Mouse (Mus musculus) layer of hippocampus, postnatal 36 days (tissue): ENCODE data around the gene Csnk1g2. TPM values are rescaled to one million over a fixed set of nuclear protein-coding genes. Genes with fewer than 3 reads are reported as not detected.
A peak's percentile ranks its signal among the peaks of the same experiment; 100 is the strongest.

Source experiments
- DNase-seq, 2 experiments: peaks; one replicate each; pipeline ENCODE4 v3.0.0; 2022
- total RNA-seq, 2 experiments: library from RNA; stranded (reverse); gene quantifications; 2 replicates each; pipeline ENCODE4 v1.2.3; 2021

The Csnk1g2 gene
- total RNA-seq, 2 experiments from 2014 or later = 216 to 241 TPM

DNA sequence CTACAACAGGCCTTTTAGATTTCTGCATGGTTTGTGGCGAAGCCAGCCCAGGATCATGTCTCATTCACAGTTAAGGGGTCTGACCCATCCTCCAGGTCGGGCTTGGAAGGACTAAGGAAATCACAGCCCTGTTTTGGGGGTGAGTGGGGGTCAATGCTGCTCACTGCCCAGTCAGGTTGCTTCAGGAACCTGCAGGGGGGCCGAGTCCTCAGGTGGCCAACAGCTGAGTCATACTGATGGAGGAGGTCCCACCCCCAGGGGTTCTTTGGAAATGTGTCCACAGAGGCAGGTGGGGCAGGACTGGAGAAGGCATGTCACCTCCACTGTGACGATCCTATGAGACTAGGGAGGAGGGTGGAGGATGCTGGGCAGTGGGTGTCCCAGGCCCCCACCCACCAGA, 42.8 kb downstream of the Csnk1g2 start:
- DNase-seq = no peak

DNA sequence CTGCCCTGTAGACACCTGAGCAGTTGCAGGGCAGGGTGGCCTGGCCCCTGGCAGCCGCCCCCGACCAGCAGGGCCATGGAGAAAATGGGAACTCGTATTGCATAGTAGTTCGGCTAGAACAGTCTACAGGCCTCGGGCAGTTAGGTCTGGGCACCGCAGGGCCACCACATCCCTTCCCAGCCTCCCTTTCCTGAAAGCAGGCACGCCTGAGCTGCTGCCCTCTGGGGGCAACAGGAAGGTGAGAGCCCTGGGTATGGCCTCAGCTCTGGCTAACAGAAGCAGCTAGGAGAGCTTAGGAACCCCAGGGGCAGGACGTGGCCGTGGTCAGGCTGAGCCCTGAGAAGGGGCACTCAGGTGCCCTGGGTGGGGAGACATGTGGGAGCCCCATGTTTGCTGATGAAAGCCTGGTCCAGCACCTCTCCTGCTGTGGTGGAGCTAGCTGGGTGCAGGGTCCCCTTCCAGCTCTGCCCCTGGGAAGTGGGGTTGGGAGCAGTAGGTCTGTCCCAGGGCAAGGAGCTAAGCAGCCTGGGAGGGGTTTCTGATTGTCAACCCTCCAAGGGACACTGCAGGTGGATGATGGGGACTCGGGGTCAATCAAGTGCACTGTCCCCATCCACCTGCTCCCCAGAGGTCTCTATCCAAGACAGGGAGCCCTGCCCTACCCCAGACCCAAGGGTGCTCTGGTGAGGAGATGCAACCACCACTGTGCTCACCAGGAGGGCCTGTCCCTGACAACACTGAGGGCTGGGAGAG, 43.5 kb downstream of the Csnk1g2 start:
- DNase-seq = no peak

DNA sequence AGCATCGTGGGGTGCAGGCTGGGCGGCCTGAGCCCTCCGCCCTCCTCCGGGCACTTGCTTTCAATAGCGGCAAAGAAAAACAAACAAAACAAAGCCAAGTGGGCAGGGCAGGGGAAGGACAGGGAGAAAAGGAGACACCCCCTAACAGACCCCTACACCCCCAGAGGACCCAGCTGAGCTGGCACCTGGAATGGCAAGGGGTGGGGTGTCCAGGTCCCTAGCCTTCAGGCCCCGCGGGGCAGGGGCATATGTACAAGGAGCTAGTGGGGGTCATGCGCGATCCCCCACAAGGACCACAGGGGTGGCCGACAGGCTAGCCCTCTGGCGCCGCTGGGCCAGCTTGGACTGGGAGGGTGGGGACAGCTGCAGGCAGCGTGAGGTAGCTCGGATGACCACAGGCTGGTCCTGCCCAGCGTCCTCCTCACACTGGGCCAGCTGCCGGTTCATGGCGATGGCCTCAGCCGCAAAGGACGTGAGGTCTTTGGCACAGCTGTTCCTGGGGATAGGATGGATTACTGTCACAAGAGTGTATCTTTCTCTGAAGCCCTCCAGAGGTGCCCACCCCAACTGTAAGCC, 44.3 kb downstream of the Csnk1g2 start:
- no peak for DNase-seq

DNA sequence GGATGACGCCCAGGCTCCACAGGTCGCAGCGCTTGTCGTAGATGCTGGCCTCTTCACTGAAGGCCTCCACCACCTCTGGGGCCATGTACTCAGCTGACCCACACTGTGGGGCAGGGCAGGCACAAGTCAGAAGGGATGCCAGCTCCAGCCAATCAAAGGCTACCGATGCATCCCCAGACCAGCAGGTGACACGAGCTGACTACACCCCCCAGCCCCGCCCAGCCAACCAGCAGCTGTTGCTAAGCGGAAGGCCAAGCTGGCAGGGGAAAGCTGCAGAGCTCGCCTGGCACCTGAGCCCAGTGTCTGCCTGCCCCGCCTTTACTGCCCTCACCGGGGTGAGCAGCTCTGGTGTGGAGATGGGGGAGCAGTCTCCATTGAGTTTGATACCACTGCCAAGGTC, 46.0 kb downstream of the Csnk1g2 start:
- no peak for DNase-seq

DNA sequence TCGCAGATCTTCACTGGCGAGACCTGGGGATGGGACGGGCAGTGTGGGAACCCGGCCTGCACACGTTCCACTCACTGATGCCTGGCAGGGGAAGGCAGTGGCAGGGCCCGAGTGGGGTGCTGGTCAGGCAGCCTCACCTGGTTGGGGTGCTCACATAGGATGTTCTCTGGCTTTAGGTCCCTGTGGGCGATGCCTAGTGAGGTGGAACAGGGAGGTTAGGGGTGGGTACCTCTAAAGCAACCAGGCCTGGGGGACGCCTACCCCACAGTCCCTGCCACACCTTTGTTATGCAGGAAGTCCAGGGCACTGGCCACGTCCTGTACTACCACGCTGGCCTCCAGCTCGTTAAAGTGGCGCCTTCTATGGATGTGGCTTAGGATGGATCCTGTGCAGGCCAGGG, 46.4 kb downstream of the Csnk1g2 start:
- no peak for DNase-seq

DNA sequence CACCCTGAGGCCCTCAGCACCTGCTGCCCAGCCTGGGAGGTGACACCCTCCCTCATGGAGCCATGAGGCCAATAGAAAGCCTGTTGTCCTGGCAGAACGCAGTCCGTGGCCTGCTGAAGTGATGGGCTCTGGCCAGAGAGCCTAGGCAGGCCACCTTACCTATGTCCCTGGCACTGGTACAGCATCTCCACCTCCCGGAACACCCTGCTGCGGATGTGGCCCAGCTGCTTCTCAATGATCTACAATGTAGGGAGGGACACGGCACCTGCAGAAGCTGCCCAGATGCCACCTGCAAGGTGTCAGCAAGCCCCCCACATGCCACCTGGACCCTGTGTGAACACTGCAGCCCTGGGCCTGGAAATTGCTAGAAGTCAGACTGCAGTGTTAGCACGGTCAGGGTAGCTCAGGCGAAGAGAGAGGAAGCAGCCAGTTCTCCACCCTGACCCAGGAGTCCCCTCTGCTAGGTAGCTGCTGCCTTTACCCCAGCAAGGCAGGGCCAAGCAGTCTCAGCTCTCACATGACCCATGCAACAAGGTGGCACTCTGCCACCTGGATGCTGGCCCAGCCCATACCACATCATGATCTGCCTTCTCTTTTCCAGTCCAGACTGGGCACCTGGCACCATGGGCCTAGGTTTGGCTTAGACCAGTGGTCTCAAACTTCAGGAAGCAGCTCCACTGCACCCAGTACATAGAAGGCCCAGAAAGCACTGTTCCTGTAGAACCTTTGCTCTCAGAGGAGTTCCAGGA, 47.3 kb downstream of the Csnk1g2 start:
- no peak for DNase-seq

DNA sequence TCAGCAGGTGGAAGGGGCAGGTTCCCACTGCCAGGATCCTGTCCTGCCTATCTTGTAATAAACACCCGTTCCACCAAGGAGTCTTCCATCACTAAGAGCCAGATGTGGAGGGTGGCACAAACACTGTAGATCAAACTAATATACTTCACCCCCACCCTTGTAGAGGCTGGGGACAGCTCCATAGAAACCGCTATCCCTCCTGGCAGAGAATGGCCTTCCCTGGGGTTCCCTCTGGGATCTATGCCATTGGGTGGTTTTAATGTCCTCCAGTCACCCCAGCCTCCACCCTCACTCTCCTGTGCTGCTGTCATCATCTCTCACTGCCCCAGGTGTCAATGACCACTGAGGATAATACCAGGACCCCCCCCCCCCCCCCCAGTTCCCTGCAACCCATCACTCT, 47.9 kb downstream of the Csnk1g2 start:
- DNase-seq = no peak

DNA sequence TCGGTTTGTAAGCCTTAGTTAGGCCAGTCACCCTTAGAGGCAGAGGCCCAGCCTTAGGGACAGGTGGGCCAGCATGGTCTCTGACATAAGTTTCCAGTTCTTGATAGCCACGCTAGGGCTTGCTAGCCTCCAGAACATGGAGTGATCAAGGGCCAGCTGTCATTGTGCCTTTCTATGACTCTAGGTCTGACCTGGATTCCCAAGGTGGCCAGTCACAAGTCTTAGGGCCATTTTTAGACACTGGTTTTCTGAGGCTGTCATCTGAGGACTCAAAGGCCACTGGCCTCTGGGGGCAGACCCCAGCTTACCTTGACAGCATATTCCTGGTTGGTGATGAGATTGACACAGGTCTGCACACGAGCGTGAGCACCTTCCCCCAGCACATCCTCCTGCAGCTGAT, 48.6 kb downstream of the Csnk1g2 start:
- no peak for DNase-seq

DNA sequence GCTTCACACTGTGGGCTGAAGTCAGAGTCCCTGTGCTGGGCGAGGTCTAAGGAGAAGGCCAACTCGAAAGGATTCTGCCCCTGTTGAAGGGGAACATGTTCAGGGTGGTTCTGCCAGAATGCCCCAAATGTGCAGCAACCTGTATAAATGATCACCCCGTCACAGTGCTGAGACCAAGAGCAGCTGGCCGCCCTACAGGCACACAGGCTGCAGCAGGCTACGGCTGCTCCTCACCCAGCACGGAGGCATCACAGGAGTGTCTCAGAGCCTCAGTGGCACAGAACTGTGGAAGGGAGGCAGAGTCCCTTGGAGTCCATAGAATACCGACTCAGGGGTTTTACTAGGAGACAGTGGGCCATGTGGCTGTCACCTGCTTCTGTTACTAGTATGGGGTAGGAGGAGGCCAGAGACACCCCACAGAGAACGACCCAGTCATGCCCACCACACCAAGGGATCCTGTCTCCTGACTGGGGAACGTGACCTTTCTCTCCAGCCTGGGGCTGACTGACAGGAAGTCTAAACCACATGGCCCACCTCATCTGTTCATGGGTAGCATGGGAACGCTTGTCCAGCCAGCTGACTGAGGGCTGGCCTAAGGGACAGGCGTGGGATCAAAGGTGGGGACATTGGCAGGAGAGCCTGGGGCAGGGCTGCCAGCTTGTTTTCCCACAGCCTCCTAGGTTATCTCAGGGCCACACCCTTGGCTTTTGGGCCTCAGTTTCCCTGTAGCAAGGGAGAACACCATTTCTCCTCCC, 49.5 kb downstream of the Csnk1g2 start:
- DNase-seq = no peak

DNA sequence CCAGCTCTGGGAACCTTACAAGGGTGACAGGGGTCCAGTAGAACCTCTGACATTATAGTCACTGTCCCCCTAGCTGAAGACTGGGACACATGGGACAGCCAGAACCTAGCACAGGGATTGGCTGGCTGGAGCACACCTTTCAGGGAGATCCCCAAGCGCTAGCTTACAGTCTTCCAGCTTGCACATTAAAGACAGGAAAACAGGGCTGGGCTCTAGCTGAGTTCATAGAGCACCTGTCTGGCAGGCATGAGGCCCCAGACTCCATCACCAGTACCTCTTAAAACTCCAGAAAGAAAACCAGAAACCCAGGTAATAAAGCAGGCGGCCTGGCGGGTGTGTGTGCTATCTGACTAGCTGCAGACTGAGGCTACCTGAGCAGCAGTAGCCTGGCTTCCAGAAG, 51.1 kb downstream of the Csnk1g2 start:
- no peak for DNase-seq

DNA sequence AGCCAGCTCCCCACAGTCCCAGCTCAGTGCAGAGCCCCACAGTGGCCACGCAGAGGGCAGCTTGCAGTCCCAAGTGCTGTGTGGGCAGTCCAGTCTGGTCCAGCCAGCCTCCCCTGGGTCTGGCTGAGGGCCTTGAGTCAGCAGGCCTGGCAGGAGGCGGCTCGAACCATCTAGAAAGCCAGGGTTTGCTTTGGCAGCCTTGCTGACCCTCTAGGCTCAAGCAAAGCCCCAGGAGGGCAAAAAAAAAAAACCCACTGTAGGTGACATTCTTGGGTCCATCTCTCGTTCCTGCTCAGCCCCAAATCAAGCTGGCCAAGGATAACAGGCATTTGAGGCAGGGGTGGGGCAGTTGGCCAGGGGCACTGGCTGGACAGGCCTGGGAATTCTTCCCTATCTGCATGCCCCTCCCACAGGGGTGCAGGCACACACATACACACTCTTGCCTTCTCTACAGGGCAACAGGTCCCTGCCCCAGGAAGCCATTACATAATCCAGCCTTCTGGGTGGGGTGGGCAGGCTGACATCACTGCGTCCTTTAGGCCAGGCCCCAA, 51.6 kb downstream of the Csnk1g2 start:
- DNase-seq = no peak

DNA sequence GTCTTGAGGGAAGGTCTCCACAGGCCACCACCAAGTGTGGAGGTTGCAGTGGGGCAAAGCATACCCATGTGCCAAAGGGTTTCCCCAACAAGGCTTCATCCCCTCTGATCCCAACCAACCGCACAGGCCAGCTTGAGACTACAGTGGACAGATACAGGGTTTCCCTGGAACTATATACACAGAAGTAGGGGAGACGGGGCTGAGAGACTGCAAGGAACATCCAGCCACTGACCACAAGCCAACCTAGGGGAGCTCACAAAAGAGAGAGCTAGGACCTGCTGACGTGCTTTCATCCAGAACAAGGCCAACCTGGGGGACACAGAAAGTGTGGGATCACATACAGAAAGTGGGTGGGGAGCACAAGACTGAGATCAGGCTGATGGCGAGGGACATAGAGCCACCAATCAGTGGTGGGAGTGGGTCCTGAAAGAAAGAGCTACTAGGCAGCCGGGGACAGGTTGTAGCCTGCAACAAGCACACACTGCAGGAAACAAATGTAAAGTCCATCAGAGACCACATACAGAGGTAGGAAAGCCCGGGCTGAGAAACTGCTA, 52.3 kb downstream of the Csnk1g2 start:
- no peak for DNase-seq

DNA sequence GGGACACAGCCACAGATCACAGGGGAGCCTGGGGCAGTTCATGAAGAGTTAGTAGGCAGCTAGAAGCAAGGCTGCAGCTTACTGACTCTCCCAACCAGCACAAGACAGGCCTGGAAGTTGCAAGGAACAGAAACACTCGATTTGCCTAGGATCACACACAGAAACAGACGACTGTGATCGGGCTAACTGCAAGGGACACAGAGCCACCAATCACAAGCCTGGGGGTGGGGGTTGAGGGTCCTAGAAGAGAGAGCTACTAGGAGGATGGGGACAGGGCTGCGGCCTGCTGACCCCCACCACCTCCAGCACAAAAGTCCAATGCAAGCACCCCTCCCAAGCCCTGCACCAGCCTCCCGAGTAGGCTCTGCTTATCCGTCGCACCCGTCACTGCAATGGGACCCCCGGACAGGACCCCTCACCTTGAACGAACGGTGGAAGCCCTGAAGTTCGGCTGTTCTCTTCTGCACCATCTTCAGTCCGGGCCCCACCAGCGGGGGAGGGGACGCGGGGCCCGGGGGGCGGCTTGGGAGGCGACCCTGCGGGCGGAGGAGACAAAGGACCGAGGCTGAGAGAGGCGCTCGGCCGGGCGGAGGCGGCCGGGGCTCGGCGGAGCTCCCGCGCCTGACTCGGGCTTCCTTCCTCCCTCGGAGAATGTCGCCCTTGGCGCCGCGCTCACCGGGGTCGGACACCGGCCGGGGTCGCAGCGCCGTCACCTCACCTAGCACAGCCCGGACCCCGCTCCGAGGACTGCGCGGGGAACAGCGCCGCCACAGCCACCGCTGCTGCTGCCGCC, 53.0 kb downstream of the Csnk1g2 start:
- peak in 1 of 2 experiments; percentile 48 for DNase-seq

DNA sequence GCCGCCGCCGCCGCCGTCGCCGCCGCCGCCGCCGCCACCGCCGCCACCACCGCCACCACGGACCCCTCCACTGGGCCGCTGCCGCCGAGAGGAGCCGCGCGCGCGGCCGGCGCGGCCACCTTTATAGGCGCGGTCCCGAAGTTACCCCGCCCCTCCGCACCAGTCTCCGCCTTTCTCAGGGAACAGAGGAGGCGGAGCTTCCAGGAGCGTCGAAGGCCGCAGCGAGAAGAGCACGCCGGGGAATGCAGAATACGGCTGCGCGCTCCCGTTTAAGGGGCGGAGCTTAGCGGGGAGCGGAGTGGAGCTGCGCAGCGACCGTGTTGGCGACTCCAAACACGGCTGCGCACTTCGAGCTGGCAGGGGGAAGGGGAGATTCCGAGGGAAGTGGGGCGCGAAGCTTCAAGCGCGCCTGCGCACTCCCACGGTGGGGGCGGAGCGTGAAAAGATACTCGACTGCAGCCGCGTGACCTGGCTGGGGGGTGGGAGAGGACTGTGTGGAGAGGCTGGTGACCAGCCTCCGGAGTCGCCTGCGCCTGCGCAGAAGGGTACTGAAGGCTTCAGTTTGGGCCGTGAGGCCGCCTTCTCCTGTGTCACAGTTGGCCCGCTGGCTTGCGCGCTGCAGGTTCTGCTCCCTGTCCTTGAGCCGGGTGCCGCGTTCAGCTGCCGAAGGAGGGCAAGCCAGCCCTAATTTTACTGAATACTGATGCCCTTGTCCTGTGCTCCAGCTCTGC, 53.7 kb downstream of the Csnk1g2 start:
- DNase-seq = peak; percentile 99

DNA sequence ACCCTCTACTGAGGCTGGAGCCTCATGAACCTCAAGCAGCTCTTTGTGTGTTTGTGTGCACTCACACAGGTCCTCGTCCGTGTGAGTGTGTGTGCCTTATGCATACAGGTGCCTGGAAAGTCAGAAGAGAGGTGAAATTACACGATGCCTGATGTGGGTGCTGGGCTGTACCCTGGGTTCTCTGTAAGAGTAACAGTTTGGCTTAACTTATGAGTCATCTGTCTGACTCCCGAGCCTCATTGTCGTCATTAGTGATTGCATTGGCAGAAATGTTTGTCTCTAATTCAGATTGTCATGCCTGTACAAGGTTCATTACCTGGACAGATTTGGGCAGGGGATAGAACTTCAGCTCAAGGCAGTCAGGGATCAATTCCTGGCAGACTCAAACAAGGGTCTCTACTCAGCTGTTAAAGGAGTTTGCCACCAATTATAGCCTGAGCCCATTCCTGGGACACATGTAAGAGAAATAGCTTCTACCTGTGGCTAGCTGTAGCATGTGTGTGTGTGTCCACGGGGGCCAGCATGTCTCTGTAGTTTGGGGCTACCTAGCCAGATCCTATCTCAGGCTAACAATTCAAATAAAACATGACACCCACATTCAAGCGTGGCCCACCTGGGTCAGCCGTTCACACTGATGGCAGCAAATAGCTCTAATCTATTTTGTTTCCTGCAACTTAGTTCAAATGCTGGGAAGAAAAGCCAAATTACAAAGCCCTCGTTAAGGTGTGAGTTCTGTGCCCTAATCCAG, 54.7 kb downstream of the Csnk1g2 start:
- DNase-seq = no peak

DNA sequence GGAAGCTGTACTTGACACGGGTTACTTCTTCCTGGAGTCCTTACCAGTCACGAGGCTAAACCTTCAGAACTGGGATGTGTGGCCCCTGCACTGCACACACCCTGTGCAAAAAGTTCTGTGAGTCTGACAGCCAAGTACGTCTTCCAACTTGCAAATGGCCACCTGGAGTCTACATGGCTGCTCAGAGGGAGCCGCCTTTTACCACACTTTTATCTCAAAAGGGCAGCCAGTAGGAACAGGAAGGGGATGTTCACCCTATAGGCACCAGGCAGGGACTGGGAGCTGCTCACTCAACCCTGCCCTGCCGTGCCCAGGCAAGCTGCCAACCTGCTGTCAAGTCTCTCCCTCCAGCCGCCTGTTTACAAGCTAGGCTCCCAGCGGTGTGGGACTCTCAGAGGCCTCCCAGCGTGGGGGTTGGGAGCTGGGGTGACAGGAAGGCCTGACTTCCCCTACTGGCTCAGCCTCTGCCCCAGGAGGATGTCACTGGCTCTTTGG, 55.4 kb downstream of the Csnk1g2 start, which contains the start of gene Mknk2:
Gene Mknk2, minus strand, starts transcription at position 171 of the 495 bp plus-strand sequence.
- peak; percentile 81 to 83 for DNase-seq

DNA sequence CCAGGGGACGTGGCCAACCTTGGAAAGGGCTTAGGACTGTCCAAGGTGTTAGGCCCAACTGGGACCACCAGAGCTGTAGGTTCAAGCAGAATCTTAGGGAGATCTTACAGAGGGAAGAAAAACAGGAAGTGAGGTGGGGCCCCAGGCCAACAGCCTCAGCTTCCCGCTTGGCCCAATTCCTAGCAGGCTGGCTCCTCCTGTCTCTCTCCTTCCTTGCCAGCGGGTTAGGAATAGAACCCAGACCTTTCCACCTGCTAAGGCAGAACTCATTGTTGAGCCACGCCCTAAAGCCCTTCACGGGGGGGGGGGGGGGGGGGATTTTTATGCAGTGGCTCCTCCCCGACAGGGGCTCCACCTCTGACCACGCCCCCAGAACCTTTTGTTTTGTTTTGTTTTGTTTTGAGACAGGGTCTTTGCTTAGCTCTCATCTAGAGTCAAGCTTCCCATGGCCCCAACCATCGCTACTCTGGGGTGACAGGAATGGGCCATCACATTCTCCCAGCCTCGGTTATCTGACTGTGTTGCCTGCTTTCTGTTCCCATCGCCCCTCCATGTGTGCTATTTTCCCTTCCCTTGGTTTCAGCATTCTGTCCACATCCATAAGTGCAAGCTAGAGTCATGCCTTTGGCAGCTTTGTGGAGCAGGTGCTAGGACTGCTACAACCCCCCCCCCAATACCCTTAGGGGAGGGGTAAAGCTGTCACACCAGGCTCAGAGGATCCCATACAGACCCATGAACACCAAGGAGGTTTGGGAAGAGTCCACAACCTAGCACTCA, 56.2 kb downstream of the Csnk1g2 start:
- no peak for DNase-seq

DNA sequence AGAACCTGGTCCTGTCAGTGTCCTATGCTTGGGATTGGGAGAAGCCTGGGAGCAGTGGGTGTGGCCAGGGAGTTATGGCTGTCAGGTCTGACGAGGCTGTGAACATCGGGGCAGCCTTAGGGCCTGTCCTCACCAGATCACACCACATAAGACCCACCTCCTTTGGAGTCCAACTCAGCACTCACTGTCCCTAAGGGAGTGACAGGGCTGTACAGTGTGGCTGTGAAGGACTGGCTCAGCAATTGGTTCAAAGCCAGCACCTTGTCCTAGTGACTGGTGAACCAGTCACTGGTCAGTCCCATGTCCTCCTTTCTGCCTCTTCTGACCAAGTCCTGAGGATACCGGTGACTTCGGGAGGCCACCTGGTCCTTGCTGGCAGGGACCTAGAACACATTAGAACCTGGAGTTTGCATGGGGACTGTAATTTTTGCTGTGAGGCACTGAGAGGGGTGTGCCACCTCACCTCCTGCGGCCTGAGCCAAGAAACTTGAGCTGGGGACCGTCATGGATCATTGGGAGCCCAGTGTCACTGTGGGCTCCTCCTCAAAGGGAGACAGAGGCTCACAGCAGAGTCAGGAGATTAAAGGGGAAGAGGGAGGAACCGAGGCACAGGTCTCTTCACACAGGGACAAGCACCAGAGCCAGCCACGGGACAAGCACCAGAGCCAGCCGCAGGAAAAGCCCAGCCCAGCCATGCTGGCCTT, 57.1 kb downstream of the Csnk1g2 start:
- DNase-seq = no peak
